Mouse (Mus musculus) neural tube, embryonic 12.5 days (tissue): ENCODE data around the gene Zfp810. TPM values are rescaled to one million over a fixed set of nuclear protein-coding genes. Genes with fewer than 3 reads are reported as not detected.
A peak's percentile ranks its signal among the peaks of the same experiment; 100 is the strongest.

Experiments
- ATAC-seq: fragments of 200-750 bp; cut with Nextera tagmentation; 2 replicates; pipeline ENCODE4 v1.8.0; 2017; ENCODE audit warnings: low read depth, mild to moderate bottlenecking, moderate TSS enrichment, moderate library complexity; ENCODE audit not compliant: low FRiP score
- H3K27ac ChIP-seq: fragments of 300-500 bp; sonication (generic); 2 replicates; pipeline ENCODE4 v1.5.1; 2016
- H3K27me3 ChIP-seq: fragments of 300-500 bp; sonication (generic); replicated peaks from 2 replicates; pipeline ENCODE4 v1.6.1; 2016; ENCODE audit warnings: mild to moderate bottlenecking
- H3K36me3 ChIP-seq: fragments of 300-500 bp; sonication (generic); 2 replicates; pipeline ENCODE4 v1.6.1; 2016; ENCODE audit warnings: mild to moderate bottlenecking
- H3K4me1 ChIP-seq: fragments of 300-500 bp; sonication (generic); 2 replicates; pipeline ENCODE4 v1.6.1; 2016
- H3K4me2 ChIP-seq: fragments of 300-500 bp; sonication (generic); replicated peaks from 2 replicates; pipeline ENCODE4 v1.6.1; 2016; ENCODE audit warnings: mild to moderate bottlenecking
- H3K4me3 ChIP-seq: fragments of 300-500 bp; sonication (generic); 2 replicates; pipeline ENCODE4 v1.5.1; 2016
- H3K9ac ChIP-seq: fragments of 300-500 bp; sonication (generic); 2 replicates; pipeline ENCODE4 v1.6.1; 2016; ENCODE audit warnings: mild to moderate bottlenecking
- H3K9me3 ChIP-seq: fragments of 300-500 bp; sonication (generic); 2 replicates; pipeline ENCODE4 v1.6.1; 2016; ENCODE audit warnings: mild to moderate bottlenecking
- WGBS: fragments of 180-500 bp; shearing (Covaris S2); methylation state at CpG from one replicate; pipeline ENCODE4 v1.1.7; 2016; 5-methylcytosine and 5-hydroxymethylcytosine counted together
- polyA plus RNA-seq: library from polyadenylated mRNA; unstranded; fragments of >200 nt; fragmentation: Nextera tagmentation; extraction: Ambion mirVana; gene quantifications from 2 replicates; pipeline ENCODE4 v1.2.1, GENCODE M21; 2016

The Zfp810 gene
- polyA plus RNA-seq, result 36.3 and 38.8 TPM in 2 replicates

- peaks cover 10% of the 10 kb centered on the region for H3K4me1 ChIP-seq
- peak within 1 kb of the TSS; percentile 87 for H3K4me3 ChIP-seq
- peak within 1 kb of the TSS; percentile 66 for H3K27ac ChIP-seq
- no peaks in the 10 kb centered on the region for H3K27me3 ChIP-seq
- peaks cover 13% of the 10 kb centered on the region for H3K9me3 ChIP-seq
- H3K4me2 ChIP-seq, result peak within 1 kb of the TSS; percentile 79
- WGBS, result under 1% methylated on average over 56 of the region's 56 CpGs
- peak; percentile 99 for ATAC-seq
- peaks cover 30% of the 10 kb centered on the region for H3K36me3 ChIP-seq
- H3K9ac ChIP-seq, result peak within 1 kb of the TSS; percentile 99
Measured at GRCm38 (mm10) chr9:22307156-22307919, at the start of gene Zfp810. Gene Zfp810 (minus strand): TSS chr9:22307648.

- Histone ChIP-seq H3K4me2 (no peak overlapping the region), H3K27ac (no peak overlapping the region), H3K4me3 (no peak overlapping the region), H3K9ac (no peak overlapping the region), H3K36me3 (peaks cover 50% of the 10 kb centered on the region), H3K4me1 (no peaks in the 10 kb centered on the region), H3K27me3 (no peaks in the 10 kb centered on the region), H3K9me3 (no peaks in the 10 kb centered on the region)
- 82% methylated on average over 3 of the region's 3 CpGs for WGBS
- ATAC-seq, result no peak
Measured at GRCm38 (mm10) chr9:22355919-22356318, 48.5 kb upstream of the Zfp810 start.

GRCm38 (mm10) chr9:22353901-22354300 lies 46.5 kb upstream of the Zfp810 start:
- Histone ChIP-seq H3K9ac (no peak overlapping the region), H3K27me3 (no peaks in the 10 kb centered on the region), H3K4me1 (no peaks in the 10 kb centered on the region), H3K36me3 (peaks cover 36% of the 10 kb centered on the region), H3K9me3 (no peaks in the 10 kb centered on the region), H3K27ac (no peak overlapping the region), H3K4me3 (no peak overlapping the region), H3K4me2 (no peak overlapping the region)
- ATAC-seq, result no peak
- WGBS, result 75% methylated on average over 5 of the region's 5 CpGs

GRCm38 (mm10) chr9:22353465-22353864 lies 46.0 kb upstream of the Zfp810 start:
- no peaks in the 10 kb centered on the region for H3K27me3 ChIP-seq
- 89% methylated on average over 5 of the region's 5 CpGs for WGBS
- no peak overlapping the region for H3K4me3 ChIP-seq
- H3K4me1 ChIP-seq, result no peaks in the 10 kb centered on the region
- H3K36me3 ChIP-seq, result peaks cover 32% of the 10 kb centered on the region
- H3K4me2 ChIP-seq, result no peak overlapping the region
- H3K9me3 ChIP-seq, result no peaks in the 10 kb centered on the region
- no peak overlapping the region for H3K9ac ChIP-seq
- H3K27ac ChIP-seq, result no peak overlapping the region
- ATAC-seq, result no peak

- 90% methylated on average over 1 of the region's 1 CpGs for WGBS
- Histone ChIP-seq H3K9me3 (no peaks in the 10 kb centered on the region), H3K27ac (no peak overlapping the region), H3K4me1 (no peaks in the 10 kb centered on the region), H3K4me3 (no peak overlapping the region), H3K4me2 (no peak overlapping the region), H3K36me3 (peaks cover 45% of the 10 kb centered on the region), H3K9ac (no peak overlapping the region), H3K27me3 (no peaks in the 10 kb centered on the region)
- no peak for ATAC-seq
Measured at GRCm38 (mm10) chr9:22340331-22340730, 32.9 kb upstream of the Zfp810 start.

GRCm38 (mm10) chr9:22337217-22337616 lies 29.8 kb upstream of the Zfp810 start:
- Histone ChIP-seq H3K27ac (no peak overlapping the region), H3K9me3 (no peaks in the 10 kb centered on the region), H3K4me3 (no peak overlapping the region), H3K27me3 (no peaks in the 10 kb centered on the region), H3K9ac (no peak overlapping the region), H3K4me1 (no peaks in the 10 kb centered on the region), H3K4me2 (no peak overlapping the region), H3K36me3 (peaks cover 57% of the 10 kb centered on the region)
- ATAC-seq, result no peak
- 99% methylated on average over 2 of the region's 2 CpGs for WGBS

GRCm38 (mm10) chr9:22327475-22328387 lies 20.3 kb upstream of the Zfp810 start:
- Histone ChIP-seq H3K4me2 (peak overlapping the region; percentile 79), H3K27me3 (no peaks in the 10 kb centered on the region), H3K9ac (peak overlapping the region; percentile 57), H3K9me3 (no peaks in the 10 kb centered on the region), H3K27ac (no peak overlapping the region), H3K36me3 (peaks cover 8% of the 10 kb centered on the region), H3K4me3 (peak overlapping the region; percentile 47), H3K4me1 (peaks cover 10% of the 10 kb centered on the region)
- ATAC-seq, result peak; percentile 97
- under 1% methylated on average over 32 of the region's 32 CpGs for WGBS

- WGBS, result 14% methylated on average over 9 of the region's 9 CpGs
- ATAC-seq, result no peak
- no peaks in the 10 kb centered on the region for H3K9me3 ChIP-seq
- H3K27me3 ChIP-seq, result no peaks in the 10 kb centered on the region
- H3K4me1 ChIP-seq, result peaks cover 10% of the 10 kb centered on the region
- peak overlapping the region; percentile 47 for H3K4me3 ChIP-seq
- H3K27ac ChIP-seq, result no peak overlapping the region
- H3K4me2 ChIP-seq, result peak overlapping the region; percentile 79
- peak overlapping the region; percentile 57; the same call in 1 of the 2 replicates for H3K9ac ChIP-seq
- peaks cover 4% of the 10 kb centered on the region for H3K36me3 ChIP-seq
Measured at GRCm38 (mm10) chr9:22327099-22327474, 19.6 kb upstream of the Zfp810 start.

- WGBS, result 97% methylated on average over 1 of the region's 1 CpGs
- Histone ChIP-seq H3K4me1 (peaks cover 10% of the 10 kb centered on the region), H3K9ac (no peak overlapping the region), H3K9me3 (no peaks in the 10 kb centered on the region), H3K27ac (no peak overlapping the region), H3K27me3 (no peaks in the 10 kb centered on the region), H3K4me3 (no peak overlapping the region), H3K4me2 (no peak overlapping the region), H3K36me3 (no peaks in the 10 kb centered on the region)
- no peak for ATAC-seq
Measured at GRCm38 (mm10) chr9:22324579-22324978, 17.1 kb upstream of the Zfp810 start.

- WGBS, result 81% methylated on average over 8 of the region's 8 CpGs
- no peaks in the 10 kb centered on the region for H3K36me3 ChIP-seq
- H3K4me1 ChIP-seq, result peaks cover 8% of the 10 kb centered on the region
- H3K4me3 ChIP-seq, result no peak overlapping the region
- no peak overlapping the region for H3K9ac ChIP-seq
- ATAC-seq, result no peak
- peaks cover 13% of the 10 kb centered on the region; the same call in 1 of the 2 replicates for H3K9me3 ChIP-seq
- H3K27ac ChIP-seq, result no peak overlapping the region
- H3K27me3 ChIP-seq, result no peaks in the 10 kb centered on the region
- no peak overlapping the region for H3K4me2 ChIP-seq
Measured at GRCm38 (mm10) chr9:22322381-22323211, 15.1 kb upstream of the Zfp810 start.

GRCm38 (mm10) chr9:22319109-22319508 lies 11.7 kb upstream of the Zfp810 start:
- ATAC-seq, result no peak
- H3K4me3 ChIP-seq, result no peak overlapping the region
- WGBS, result 92% methylated on average over 1 of the region's 1 CpGs

More at GRCm38 (mm10) chr9:22319109-22319508, 11.7 kb upstream of the Zfp810 start:
- no peak overlapping the region for H3K27ac ChIP-seq
- no peaks in the 10 kb centered on the region for H3K27me3 ChIP-seq
- no peak overlapping the region for H3K9ac ChIP-seq
- H3K36me3 ChIP-seq, result no peaks in the 10 kb centered on the region
- no peak overlapping the region for H3K4me2 ChIP-seq
- no peaks in the 10 kb centered on the region for H3K4me1 ChIP-seq
- peaks cover 20% of the 10 kb centered on the region; the same call in 1 of the 2 replicates for H3K9me3 ChIP-seq
